Comparison of ENCODE assay signal across 8 mouse cellular contexts in the genomic region with DNA sequence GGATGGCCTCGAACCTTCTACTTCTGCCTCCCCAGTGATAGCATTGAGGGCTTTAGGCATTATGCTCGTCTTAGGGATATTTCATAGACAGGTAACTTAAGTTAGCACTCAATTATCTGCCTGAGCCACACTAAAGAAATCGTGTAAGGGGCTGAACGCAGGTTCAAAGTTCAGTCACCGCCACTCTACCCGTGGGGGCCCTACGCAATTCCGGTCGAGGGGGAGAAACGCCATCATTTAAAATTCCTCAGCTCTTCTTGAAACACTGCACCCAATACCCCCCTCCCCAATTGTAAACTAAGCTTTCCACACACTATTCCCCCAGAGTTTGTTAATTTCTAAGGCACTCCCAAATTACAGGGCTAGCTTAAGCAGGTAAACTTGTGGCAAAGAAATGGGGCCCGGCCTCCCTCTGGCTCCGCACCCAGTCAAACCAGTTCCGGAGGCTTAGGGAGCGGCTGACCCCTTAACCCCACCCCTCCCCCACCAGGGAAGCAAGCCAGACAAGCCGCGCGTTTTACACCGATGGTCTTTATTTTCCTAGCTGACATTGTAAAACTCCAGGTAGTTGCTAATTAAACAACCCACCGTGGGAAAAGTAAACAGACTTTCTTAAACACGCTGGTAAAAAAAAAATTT. TPM values are rescaled to one million over a fixed set of nuclear protein-coding genes. Genes with fewer than 3 reads are reported as not detected.
DNase-seq lines count a peak whose midpoint lies in the region; ATAC-seq and TF ChIP-seq lines count a peak whose summit lies in the region.

No protein-coding gene starts in this region.

- H3K36me3 ChIP-seq in CH12.LX (replicated peaks in 1 of 2; ENCODE audit: control insufficient read depth in 1 of 2, insufficient read depth in 1 of 2, low read length in 1 of 2), result no peaks in the 10 kb centered on the region
- H3K36me3 ChIP-seq in intestine, embryonic 16.5 days (ENCODE audit: control insufficient read depth, insufficient read depth, low read length), result no peaks in the 10 kb centered on the region
- H3K36me3 ChIP-seq in liver, postnatal 0 days (replicated peaks; ENCODE audit: insufficient read depth, low read length), result no peaks in the 10 kb centered on the region

- H3K79me2 ChIP-seq in CH12.LX (replicated peaks; ENCODE audit: control insufficient read depth, extremely low read depth, insufficient read depth, poor library complexity, severe bottlenecking), result peaks cover 23% of the 10 kb centered on the region

- intact Hi-C loops in gastrocnemius, postnatal 14 days (cut with DNase I; ENCODE audit: low total_unique reads), result no loop called here

- DNase-seq in CH12.LX (ENCODE audit: extremely low read depth), result peak; percentile 47
- peak; percentile 65 for DNase-seq in adrenal gland, adult 2 months
- peak; percentile 54 for DNase-seq in gastrocnemius, postnatal 14 days
- peak; percentile 81 for DNase-seq in liver, postnatal 0 days
- no peak for DNase-seq in layer of hippocampus, adult 8-10 months (ENCODE audit: low spot score in 2 of 2)
- no peak for DNase-seq in cerebellum, adult 11 months

- no peaks in the 10 kb centered on the region for H3K27me3 ChIP-seq in CH12.LX (replicated peaks)
- no peaks in the 10 kb centered on the region for H3K27me3 ChIP-seq in intestine, embryonic 16.5 days (replicated peaks; ENCODE audit: control insufficient read depth, insufficient read depth, low read length)
- no peaks in the 10 kb centered on the region for H3K27me3 ChIP-seq in liver, postnatal 0 days (ENCODE audit: insufficient read depth, low read length)

- no peaks in the 10 kb centered on the region for H3K9me3 ChIP-seq in CH12.LX (replicated peaks; ENCODE audit: low read length)
- no peaks in the 10 kb centered on the region for H3K9me3 ChIP-seq in intestine, embryonic 16.5 days (ENCODE audit: control insufficient read depth, low read length)
- no peaks in the 10 kb centered on the region for H3K9me3 ChIP-seq in liver, postnatal 0 days (ENCODE audit: low read length)

- no peak for TF ChIP-seq CTCF in CH12.LX (conservative IDR thresholded peaks at IDR 0.05 in 1 of 2, IDR thresholded peaks at IDR 0.05 in 1 of 2; ENCODE audit: low read depth in 2 of 2, low read length in 2 of 2)
- no peak for TF ChIP-seq CTCF in liver, postnatal 0 days (IDR thresholded peaks at IDR 0.05; ENCODE audit: low read depth)
- TF ChIP-seq CTCF in olfactory bulb, adult 2 months (IDR thresholded peaks at IDR 0.05; ENCODE audit: insufficient read depth, low read depth, low read length), result no peak

- WGBS in intestine, embryonic 16.5 days, result 3% methylated on average over 20 of the region's 20 CpGs
- WGBS in liver, postnatal 0 days (ENCODE audit: insufficient replicate concordance), result 1% methylated on average over 20 of the region's 20 CpGs
- 26% methylated on average over 20 of the region's 20 CpGs for WGBS in olfactory bulb, adult 2 months

- H3K4me3 ChIP-seq in CH12.LX (replicated peaks in 1 of 3; ENCODE audit: low read depth in 2 of 3, low read length in 2 of 3, poor library complexity in 1 of 3), result peak overlapping the region; percentile 68 to 97 (median 80)
- peak overlapping the region; percentile 75 for H3K4me3 ChIP-seq in intestine, embryonic 16.5 days (ENCODE audit: low read length)
- peak overlapping the region; percentile 91 for H3K4me3 ChIP-seq in liver, postnatal 0 days (ENCODE audit: low read depth, low read length)
- peak overlapping the region; percentile 56 for H3K4me3 ChIP-seq in olfactory bulb, adult 2 months (ENCODE audit: insufficient read depth, low read depth, low read length)

- peak overlapping the region; percentile 82 for H3K4me2 ChIP-seq in CH12.LX (ENCODE audit: insufficient read depth, low read depth, poor library complexity, severe bottlenecking)
- H3K4me2 ChIP-seq in intestine, embryonic 16.5 days (ENCODE audit: low read depth, low read length), result peak overlapping the region; percentile 77
- H3K4me2 ChIP-seq in liver, postnatal 0 days (ENCODE audit: low read depth, low read length), result peak overlapping the region; percentile 85

- no peak for TF ChIP-seq RAD21 in CH12.LX (IDR thresholded peaks at IDR 0.05; ENCODE audit: low read depth, low read length)

- peak; percentile 17 for ATAC-seq in intestine, embryonic 16.5 days
- peak; percentile 27 for ATAC-seq in liver, postnatal 0 days

- peak overlapping the region; percentile 95 for H3K9ac ChIP-seq in CH12.LX (ENCODE audit: insufficient read depth, low read depth)
- peak overlapping the region; percentile 88 for H3K9ac ChIP-seq in intestine, embryonic 16.5 days (ENCODE audit: low read depth, low read length)
- peak overlapping the region; percentile 95 for H3K9ac ChIP-seq in liver, postnatal 0 days (replicated peaks)

- TF ChIP-seq POLR2A in CH12.LX (IDR thresholded peaks at IDR 0.05; ENCODE audit: low read depth, low read length), result peak; percentile 30; the same call in 1 of the 2 replicates
- TF ChIP-seq POLR2A in olfactory bulb, adult 2 months (IDR thresholded peaks at IDR 0.05; ENCODE audit: insufficient read depth, low read depth, low read length), result no peak

- peak overlapping the region; percentile 97 for H3K27ac ChIP-seq in CH12.LX (ENCODE audit: insufficient read depth, low read depth)
- peak overlapping the region; percentile 97 for H3K27ac ChIP-seq in intestine, embryonic 16.5 days (ENCODE audit: low read length)
- peak overlapping the region; percentile 99 for H3K27ac ChIP-seq in liver, postnatal 0 days (ENCODE audit: low read depth)
- no peak overlapping the region for H3K27ac ChIP-seq in olfactory bulb, adult 2 months (ENCODE audit: insufficient read depth, low read depth, low read length)

- in situ Hi-C loops in CH12.LX (cut with MboI; ENCODE audit: low pct_ligation_motif_present, low pct_unique_long_range_greater_than_20kb, low sequenced_read_pairs), result no loop called here

- H3K4me1 ChIP-seq in CH12.LX (ENCODE audit: control insufficient read depth in 1 of 2, insufficient read depth in 2 of 2), result peaks cover 7 to 42% of the 10 kb centered on the region in 2 experiments
- peaks cover 44% of the 10 kb centered on the region for H3K4me1 ChIP-seq in intestine, embryonic 16.5 days (ENCODE audit: control insufficient read depth, insufficient read depth, low read length)
- H3K4me1 ChIP-seq in liver, postnatal 0 days (ENCODE audit: insufficient read depth), result peaks cover 55% of the 10 kb centered on the region
- H3K4me1 ChIP-seq in olfactory bulb, adult 2 months (ENCODE audit: control insufficient read depth, insufficient read depth, low read length), result peaks cover 33% of the 10 kb centered on the region

- dilution Hi-C loops in CH12.LX (cut with MboI; ENCODE audit: extremely low pct_ligation_motif_present, extremely low pct_unique_long_range_greater_than_20kb, low sequenced_read_pairs), result no loop called here

- no peak for TF ChIP-seq EP300 in CH12.LX (IDR thresholded peaks at IDR 0.05; ENCODE audit: low read length)
- no peak for TF ChIP-seq EP300 in liver, postnatal 0 days (IDR thresholded peaks at IDR 0.05; ENCODE audit: low read depth)

RNA-seq across cellular contexts. Expression of a gene that starts 1.7 kb away (rescaled TPM):
- total RNA-seq in CH12.LX (2012; rRNA removed) (22.7 and 30.3 TPM in 2 replicates), CH12.LX (2014; rRNA removed) (30.9 and 35.4 TPM in 2 replicates)
- polyA plus RNA-seq in CH12.LX (2012; ENCODE audit: insufficient read length, low read depth), result 25.7 and 26.3 TPM in 2 replicates
- 10 to 100 TPM; 24.9 to 34.8 TPM for total RNA-seq in adrenal gland, adult 2 months (2021)
- polyA plus RNA-seq in adrenal gland, adult 2 months (2012; rRNA removed), result 13.7 and 27.0 TPM in 2 replicates
- total RNA-seq in gastrocnemius, postnatal 14 days (2021), result 10 to 100 TPM; 10.5 to 10.8 TPM
- polyA plus RNA-seq in intestine, embryonic 16.5 days (2015; fragmentation: Nextera tagmentation; extraction: Ambion mirVana), result 77.7 and 78.7 TPM in 2 replicates
- polyA plus RNA-seq in liver, postnatal 0 days (2015; fragmentation: Nextera tagmentation; extraction: Ambion mirVana), result 32.3 and 32.9 TPM in 2 replicates
- not detected in 2 replicates for polyA plus RNA-seq in olfactory bulb, adult 2 months (2012; ENCODE audit: insufficient read depth, insufficient read length, low replicate concordance, missing spikeins)
- total RNA-seq in layer of hippocampus, adult 8-10 months (2022), result 10 to 100 TPM in 1 of 4 experiments, 1 to 10 TPM in 3; 7.0 to 10.2 (median 9.3) TPM

RNA-seq across cellular contexts. Expression of a gene that starts 25.2 kb away (rescaled TPM):
- total RNA-seq in CH12.LX (2012; rRNA removed) (157 and 160 TPM in 2 replicates), CH12.LX (2014; rRNA removed) (77.0 and 94.5 TPM in 2 replicates)
- 140 and 157 TPM in 2 replicates for polyA plus RNA-seq in CH12.LX (2012; ENCODE audit: insufficient read length, low read depth)
- 10 to 100 TPM; 57.0 to 68.5 TPM for total RNA-seq in adrenal gland, adult 2 months (2021)
- polyA plus RNA-seq in adrenal gland, adult 2 months (2012; rRNA removed), result 150 and 160 TPM in 2 replicates
- total RNA-seq in gastrocnemius, postnatal 14 days (2021), result 10 to 100 TPM; 26.0 to 36.2 TPM
- polyA plus RNA-seq in intestine, embryonic 16.5 days (2015; fragmentation: Nextera tagmentation; extraction: Ambion mirVana), result 60.0 and 67.1 TPM in 2 replicates
- 21.3 TPM in 2 replicates for polyA plus RNA-seq in liver, postnatal 0 days (2015; fragmentation: Nextera tagmentation; extraction: Ambion mirVana)
- polyA plus RNA-seq in olfactory bulb, adult 2 months (2012; ENCODE audit: insufficient read depth, insufficient read length, low replicate concordance, missing spikeins), result not detected in 2 replicates
- 100 to 1,000 TPM in 2 of 4 experiments, 10 to 100 TPM in 2; 91.6 to 133 (median 103) TPM for total RNA-seq in layer of hippocampus, adult 8-10 months (2022)

RNA-seq across cellular contexts. Expression of a gene that starts 26.7 kb away (rescaled TPM):
- total RNA-seq in CH12.LX (2012; rRNA removed) (45.1 and 49.0 TPM in 2 replicates), CH12.LX (2014; rRNA removed) (21.9 and 23.3 TPM in 2 replicates)
- polyA plus RNA-seq in CH12.LX (2012; ENCODE audit: insufficient read length, low read depth), result 73.0 and 84.1 TPM in 2 replicates
- total RNA-seq in adrenal gland, adult 2 months (2021), result 10 to 100 TPM; 78.4 to 80.7 TPM
- 98.7 and 120 TPM in 2 replicates for polyA plus RNA-seq in adrenal gland, adult 2 months (2012; rRNA removed)
- 10 to 100 TPM; 25.7 to 33.6 TPM for total RNA-seq in gastrocnemius, postnatal 14 days (2021)
- 11.0 and 14.8 TPM in 2 replicates for polyA plus RNA-seq in intestine, embryonic 16.5 days (2015; fragmentation: Nextera tagmentation; extraction: Ambion mirVana)
- 3.3 and 3.6 TPM in 2 replicates for polyA plus RNA-seq in liver, postnatal 0 days (2015; fragmentation: Nextera tagmentation; extraction: Ambion mirVana)
- polyA plus RNA-seq in olfactory bulb, adult 2 months (2012; ENCODE audit: insufficient read depth, insufficient read length, low replicate concordance, missing spikeins), result not detected in 2 replicates
- 10 to 100 TPM; 86.2 to 91.2 (median 87.6) TPM for total RNA-seq in layer of hippocampus, adult 8-10 months (2022)

RNA-seq across cellular contexts. Expression of a gene that starts 40.3 kb away (rescaled TPM):
- total RNA-seq in CH12.LX (2012; rRNA removed), result 38.5 and 45.5 TPM in 2 replicates
- 20.3 and 20.6 TPM in 2 replicates for total RNA-seq in CH12.LX (2014; rRNA removed)
- polyA plus RNA-seq in CH12.LX (2012; ENCODE audit: insufficient read length, low read depth), result 53.2 and 54.5 TPM in 2 replicates
- 1 to 10 TPM; 2.7 to 4.4 TPM for total RNA-seq in adrenal gland, adult 2 months (2021)
- polyA plus RNA-seq in adrenal gland, adult 2 months (2012; rRNA removed), result 8.2 and 10.9 TPM in 2 replicates
- total RNA-seq in gastrocnemius, postnatal 14 days (2021), result 1 to 10 TPM; 2.7 to 2.9 TPM
- 4.9 and 5.0 TPM in 2 replicates for polyA plus RNA-seq in intestine, embryonic 16.5 days (2015; fragmentation: Nextera tagmentation; extraction: Ambion mirVana)
- 24.6 and 25.7 TPM in 2 replicates for polyA plus RNA-seq in liver, postnatal 0 days (2015; fragmentation: Nextera tagmentation; extraction: Ambion mirVana)
- not detected in 2 replicates for polyA plus RNA-seq in olfactory bulb, adult 2 months (2012; ENCODE audit: insufficient read depth, insufficient read length, low replicate concordance, missing spikeins)
- 1 to 10 TPM; 2.6 to 7.2 (median 4.8) TPM for total RNA-seq in layer of hippocampus, adult 8-10 months (2022)

Comparison
In these comparisons a context has a peak if more than half of its experiments do, and no peak if none do; other contexts are left out.
1. DNase-seq: peak in CH12.LX (single experiment), adrenal gland, adult 2 months (single experiment), gastrocnemius, postnatal 14 days (single experiment) and liver, postnatal 0 days (single experiment); none in layer of hippocampus, adult 8-10 months (0 of 2) and cerebellum, adult 11 months (single experiment).
2. RNA of a gene that starts 1.7 kb away (polyA plus RNA-seq): 77.7 to 78.7 TPM in intestine, embryonic 16.5 days, 32.3 to 32.9 TPM in liver, postnatal 0 days, 13.7 to 27.0 TPM in adrenal gland, adult 2 months and 25.7 to 26.3 TPM in CH12.LX; not detected in olfactory bulb, adult 2 months; every median in the first group is over 10 times any median in the second.
3. Peak in every context shown above with its lines, with median percentiles within 50 percentile points of each other: H3K4me2 ChIP-seq, H3K4me3 ChIP-seq and H3K9ac ChIP-seq.